Mouse (Mus musculus): ENCODE data around the gene Ntf3. TPM values are rescaled to one million over a fixed set of nuclear protein-coding genes. Genes with fewer than 3 reads are reported as not detected.

Ntf3 gene
- polyA plus RNA-seq, 1 experiment from 2014 or later = 9.9 TPM

- no peaks in the 10 kb centered on the region; the same call in 1 of the 2 replicates for H3K4me1 ChIP-seq (replicated peaks; ENCODE audit: control insufficient read depth, insufficient read depth, low read length)
- H3K9me3 ChIP-seq (ENCODE audit: control insufficient read depth, low read length) = no peaks in the 10 kb centered on the region
- 31% methylated on average over 8 of the region's 8 CpGs for WGBS
- no peak overlapping the region for H3K9ac ChIP-seq (ENCODE audit: low read length)
- no peak overlapping the region for H3K4me2 ChIP-seq (ENCODE audit: low read length)
- no peak for ATAC-seq (replicated peaks; ENCODE audit: low FRiP score, low TSS enrichment, low read depth)
- no peak overlapping the region for H3K27ac ChIP-seq (ENCODE audit: low read depth)
- H3K36me3 ChIP-seq (ENCODE audit: control insufficient read depth, insufficient read depth, low read length) = no peaks in the 10 kb centered on the region
- no peak overlapping the region for H3K4me3 ChIP-seq (ENCODE audit: low read depth, low read length)
- H3K27me3 ChIP-seq (replicated peaks; ENCODE audit: control insufficient read depth, insufficient read depth, low read length) = no peaks in the 10 kb centered on the region
- no peak for DNase-seq (ENCODE audit: low spot score)
These were observed 12.2 kb downstream of the Ntf3 start for GRCm38 (mm10) chr6:126154372-126154982.

- no peak overlapping the region for H3K9ac ChIP-seq (ENCODE audit: low read length)
- no peaks in the 10 kb centered on the region for H3K27me3 ChIP-seq (replicated peaks; ENCODE audit: control insufficient read depth, insufficient read depth, low read length)
- H3K4me1 ChIP-seq (replicated peaks; ENCODE audit: control insufficient read depth, insufficient read depth, low read length) = no peaks in the 10 kb centered on the region; the same call in 1 of the 2 replicates
- no peak overlapping the region for H3K4me2 ChIP-seq (ENCODE audit: low read length)
- no peak overlapping the region for H3K27ac ChIP-seq (ENCODE audit: low read depth)
- WGBS = 80% methylated on average over 2 of the region's 2 CpGs
- DNase-seq (ENCODE audit: low spot score) (no peak), ATAC-seq (replicated peaks; ENCODE audit: low FRiP score, low TSS enrichment, low read depth) (no peak)
- no peak overlapping the region for H3K4me3 ChIP-seq (ENCODE audit: low read depth, low read length)
- H3K36me3 ChIP-seq (ENCODE audit: control insufficient read depth, insufficient read depth, low read length) = no peaks in the 10 kb centered on the region
- H3K9me3 ChIP-seq (ENCODE audit: control insufficient read depth, low read length) = no peaks in the 10 kb centered on the region
These were observed 13.6 kb downstream of the Ntf3 start for GRCm38 (mm10) chr6:126153154-126153553.

- peaks cover 42% of the 10 kb centered on the region for H3K4me1 ChIP-seq (replicated peaks; ENCODE audit: control insufficient read depth, insufficient read depth, low read length)
- ATAC-seq (replicated peaks; ENCODE audit: low FRiP score, low TSS enrichment, low read depth) (no peak), DNase-seq (ENCODE audit: low spot score) (no peak)
- H3K27ac ChIP-seq (ENCODE audit: low read depth) = no peak overlapping the region
- H3K27me3 ChIP-seq (replicated peaks; ENCODE audit: control insufficient read depth, insufficient read depth, low read length) = no peaks in the 10 kb centered on the region
- H3K9me3 ChIP-seq (ENCODE audit: control insufficient read depth, low read length) = no peaks in the 10 kb centered on the region
- 0 out of 2 replicates have a peak, but pooled peaks cover 3% of the 10 kb centered on the region for H3K36me3 ChIP-seq (ENCODE audit: control insufficient read depth, insufficient read depth, low read length)
- WGBS = 40% methylated on average over 5 of the region's 5 CpGs
- no peak overlapping the region for H3K4me2 ChIP-seq (ENCODE audit: low read length)
- H3K4me3 ChIP-seq (ENCODE audit: low read depth, low read length) = no peak overlapping the region
- no peak overlapping the region for H3K9ac ChIP-seq (ENCODE audit: low read length)
These were observed 23.1 kb downstream of the Ntf3 start for GRCm38 (mm10) chr6:126143659-126144058.

- Histone ChIP-seq H3K9ac (ENCODE audit: low read length) (no peak overlapping the region), H3K27me3 (replicated peaks; ENCODE audit: control insufficient read depth, insufficient read depth, low read length) (no peaks in the 10 kb centered on the region), H3K27ac (ENCODE audit: low read depth) (peak overlapping the region; percentile 45; the same call in 1 of the 2 replicates), H3K4me3 (ENCODE audit: low read depth, low read length) (no peak overlapping the region), H3K36me3 (ENCODE audit: control insufficient read depth, insufficient read depth, low read length) (0 out of 2 replicates have a peak, but pooled peaks cover 3% of the 10 kb centered on the region), H3K9me3 (ENCODE audit: control insufficient read depth, low read length) (no peaks in the 10 kb centered on the region), H3K4me2 (ENCODE audit: low read length) (no peak overlapping the region), H3K4me1 (replicated peaks; ENCODE audit: control insufficient read depth, insufficient read depth, low read length) (peaks cover 42% of the 10 kb centered on the region)
- 24% methylated on average over 3 of the region's 3 CpGs for WGBS
- DNase-seq (ENCODE audit: low spot score) (no peak), ATAC-seq (replicated peaks; ENCODE audit: low FRiP score, low TSS enrichment, low read depth) (no peak)
These were observed 24.0 kb downstream of the Ntf3 start for GRCm38 (mm10) chr6:126142741-126143140.

- H3K27me3 ChIP-seq (replicated peaks; ENCODE audit: control insufficient read depth, insufficient read depth, low read length) = no peaks in the 10 kb centered on the region
- DNase-seq (ENCODE audit: low spot score) = no peak
These were observed 24.6 kb downstream of the Ntf3 start for GRCm38 (mm10) chr6:126142021-126142554.

GRCm38 (mm10) chr6:126141472-126141871 is 25.2 kb downstream of the Ntf3 start:
- 0 out of 2 replicates have a peak, but pooled peaks cover 3% of the 10 kb centered on the region for H3K36me3 ChIP-seq (ENCODE audit: control insufficient read depth, insufficient read depth, low read length)
- H3K9me3 ChIP-seq (ENCODE audit: control insufficient read depth, low read length) = no peaks in the 10 kb centered on the region
- H3K27me3 ChIP-seq (replicated peaks; ENCODE audit: control insufficient read depth, insufficient read depth, low read length) = no peaks in the 10 kb centered on the region
- peak overlapping the region; percentile 45; the same call in 1 of the 2 replicates for H3K27ac ChIP-seq (ENCODE audit: low read depth)
- DNase-seq (ENCODE audit: low spot score) = peak; percentile 70
- ATAC-seq (replicated peaks; ENCODE audit: low FRiP score, low TSS enrichment, low read depth) = peak; percentile 66; the same call in 1 of the 2 replicates
- H3K4me1 ChIP-seq (replicated peaks; ENCODE audit: control insufficient read depth, insufficient read depth, low read length) = peaks cover 42% of the 10 kb centered on the region
- H3K4me3 ChIP-seq (ENCODE audit: low read depth, low read length) = no peak overlapping the region
- WGBS = 21% methylated on average over 13 of the region's 13 CpGs
- H3K9ac ChIP-seq (ENCODE audit: low read length) = no peak overlapping the region
- 0 out of 2 replicates have a peak overlapping the region, but pooled peaks have one; percentile 7 for H3K4me2 ChIP-seq (ENCODE audit: low read length)

More at GRCm38 (mm10) chr6:126142021-126142554, 24.6 kb downstream of the Ntf3 start:
- Histone ChIP-seq H3K9ac (ENCODE audit: low read length) (no peak overlapping the region), H3K9me3 (ENCODE audit: control insufficient read depth, low read length) (no peaks in the 10 kb centered on the region), H3K27ac (ENCODE audit: low read depth) (peak overlapping the region; percentile 45; the same call in 1 of the 2 replicates), H3K4me1 (replicated peaks; ENCODE audit: control insufficient read depth, insufficient read depth, low read length) (peaks cover 42% of the 10 kb centered on the region), H3K4me2 (ENCODE audit: low read length) (no peak overlapping the region), H3K36me3 (ENCODE audit: control insufficient read depth, insufficient read depth, low read length) (0 out of 2 replicates have a peak, but pooled peaks cover 3% of the 10 kb centered on the region), H3K4me3 (ENCODE audit: low read depth, low read length) (no peak overlapping the region)
- ATAC-seq (replicated peaks; ENCODE audit: low FRiP score, low TSS enrichment, low read depth) = no peak
- WGBS = 48% methylated on average over 8 of the region's 8 CpGs

- Histone ChIP-seq H3K27me3 (replicated peaks; ENCODE audit: control insufficient read depth, insufficient read depth, low read length) (no peaks in the 10 kb centered on the region), H3K27ac (ENCODE audit: low read depth) (peak overlapping the region; percentile 45; the same call in 1 of the 2 replicates), H3K4me3 (ENCODE audit: low read depth, low read length) (no peak overlapping the region), H3K9ac (ENCODE audit: low read length) (no peak overlapping the region), H3K4me2 (ENCODE audit: low read length) (no peak overlapping the region), H3K36me3 (ENCODE audit: control insufficient read depth, insufficient read depth, low read length) (0 out of 2 replicates have a peak, but pooled peaks cover 3% of the 10 kb centered on the region), H3K4me1 (replicated peaks; ENCODE audit: control insufficient read depth, insufficient read depth, low read length) (peaks cover 42% of the 10 kb centered on the region), H3K9me3 (ENCODE audit: control insufficient read depth, low read length) (no peaks in the 10 kb centered on the region)
- no peak for ATAC-seq (replicated peaks; ENCODE audit: low FRiP score, low TSS enrichment, low read depth)
- DNase-seq (ENCODE audit: low spot score) = no peak
- whole genome bisulfite sequencing = 42% methylated on average over 6 of the region's 6 CpGs
These were observed 25.7 kb downstream of the Ntf3 start for GRCm38 (mm10) chr6:126140961-126141360.

- Histone ChIP-seq H3K36me3 (ENCODE audit: control insufficient read depth, insufficient read depth, low read length) (0 out of 2 replicates have a peak, but pooled peaks cover 1% of the 10 kb centered on the region), H3K9me3 (ENCODE audit: control insufficient read depth, low read length) (no peaks in the 10 kb centered on the region), H3K4me3 (ENCODE audit: low read depth, low read length) (no peak overlapping the region), H3K4me2 (ENCODE audit: low read length) (no peak overlapping the region), H3K4me1 (replicated peaks; ENCODE audit: control insufficient read depth, insufficient read depth, low read length) (peaks cover 42% of the 10 kb centered on the region), H3K9ac (ENCODE audit: low read length) (no peak overlapping the region), H3K27me3 (replicated peaks; ENCODE audit: control insufficient read depth, insufficient read depth, low read length) (no peaks in the 10 kb centered on the region), H3K27ac (ENCODE audit: low read depth) (no peak overlapping the region)
- no peak for ATAC-seq (replicated peaks; ENCODE audit: low FRiP score, low TSS enrichment, low read depth)
- WGBS = 19% methylated on average over 2 of the region's 2 CpGs
- no peak for DNase-seq (ENCODE audit: low spot score)
These were observed 26.3 kb downstream of the Ntf3 start for GRCm38 (mm10) chr6:126140416-126140815.
